Mouse (Mus musculus) midbrain, embryonic 11.5 days (tissue): ENCODE measurements at regions not wholly inside any gene's neighbourhood (a gene's known extent, or its start where the extent isn't known, plus 50 kb on each side); places are given as distances from the start of the nearest gene placed in this dataset.

ENCODE experiments used
- ATAC-seq: fragments of 200-750 bp; cut with Nextera tagmentation; 2 replicates; pipeline ENCODE4 v1.8.0; 2017; ENCODE audit warnings: moderate TSS enrichment, moderate library complexity; ENCODE audit not compliant: low FRiP score
- DNase-seq: peaks from one replicate; pipeline ENCODE4 v3.0.0; 2015; ENCODE audit warnings: low spot score; ENCODE audit errors: missing footprints
- H3K27ac ChIP-seq: fragments of 300-500 bp; sonication (generic); 2 replicates; pipeline ENCODE4 v1.5.1; 2014; ENCODE audit warnings: low read depth, low read length
- H3K27me3 ChIP-seq: fragments of 300-500 bp; sonication (generic); 2 replicates; pipeline ENCODE4 v1.6.1; 2014; ENCODE audit warnings: mild to moderate bottlenecking, low read length, moderate library complexity, mixed read lengths; ENCODE audit not compliant: control insufficient read depth, insufficient read depth
- H3K36me3 ChIP-seq: fragments of 300-500 bp; sonication (generic); 2 replicates; pipeline ENCODE4 v1.6.1; 2014; ENCODE audit warnings: mild to moderate bottlenecking, low read length, moderate library complexity, mixed read lengths; ENCODE audit not compliant: control insufficient read depth, insufficient read depth
- H3K4me1 ChIP-seq: fragments of 300-500 bp; sonication (generic); 2 replicates; pipeline ENCODE4 v1.6.1; 2014; ENCODE audit warnings: low read length; ENCODE audit not compliant: control insufficient read depth, insufficient read depth
- H3K4me2 ChIP-seq: fragments of 300-500 bp; sonication (generic); 2 replicates; pipeline ENCODE4 v1.6.1; 2014; ENCODE audit warnings: mild to moderate bottlenecking, moderate library complexity
- H3K4me3 ChIP-seq: fragments of 300-500 bp; sonication (generic); 2 replicates; pipeline ENCODE4 v1.5.1; 2014; ENCODE audit warnings: low read depth, low read length
- H3K9ac ChIP-seq: fragments of 300-500 bp; sonication (generic); 2 replicates; pipeline ENCODE4 v1.6.1; 2014; ENCODE audit warnings: low read length
- H3K9me3 ChIP-seq: fragments of 300-500 bp; sonication (generic); 2 replicates; pipeline ENCODE4 v1.6.1; 2016; ENCODE audit warnings: low read length; ENCODE audit not compliant: control insufficient read depth
- WGBS: fragments of 180-500 bp; shearing (Covaris S2); extraction: QIAGEN DNeasy Blood & Tissue Kit; methylation state at CpG from one replicate; pipeline ENCODE4 v1.1.7; 2014; 5-methylcytosine and 5-hydroxymethylcytosine counted together

GRCm38 (mm10) chr4:135027136-135027535 is 93.3 kb upstream of the Runx3 start:
- no peak for ATAC-seq
- WGBS: 56% methylated on average over 8 of the region's 8 CpGs

GRCm38 (mm10) chr4:135029723-135030122 is 90.7 kb upstream of the Runx3 start:
- H3K36me3 ChIP-seq: no peaks in the 10 kb centered on the region
- no peak overlapping the region for H3K9ac ChIP-seq
- no peak for ATAC-seq
- no peaks in the 10 kb centered on the region for H3K9me3 ChIP-seq
- H3K4me2 ChIP-seq: no peak overlapping the region
- H3K27ac ChIP-seq: no peak overlapping the region
- whole genome bisulfite sequencing: 96% methylated on average over 2 of the region's 2 CpGs
- no peak for DNase-seq
- H3K4me3 ChIP-seq: no peak overlapping the region
- no peaks in the 10 kb centered on the region for H3K4me1 ChIP-seq
- peaks cover 2% of the 10 kb centered on the region; the same call in 1 of the 2 replicates for H3K27me3 ChIP-seq

More at GRCm38 (mm10) chr4:135027136-135027535, 93.3 kb upstream of the Runx3 start:
- DNase-seq: no peak
- Histone ChIP-seq H3K4me2 (no peak overlapping the region), H3K36me3 (no peaks in the 10 kb centered on the region), H3K9ac (no peak overlapping the region), H3K4me3 (no peak overlapping the region), H3K4me1 (no peaks in the 10 kb centered on the region), H3K9me3 (no peaks in the 10 kb centered on the region; the same call in 1 of the 2 replicates), H3K27ac (no peak overlapping the region), H3K27me3 (peaks cover 2% of the 10 kb centered on the region; the same call in 1 of the 2 replicates)

GRCm38 (mm10) chr4:135032461-135032860 is 88.0 kb upstream of the Runx3 start:
- H3K4me1 ChIP-seq: no peaks in the 10 kb centered on the region
- H3K9me3 ChIP-seq: no peaks in the 10 kb centered on the region
- peaks cover 2% of the 10 kb centered on the region; the same call in 1 of the 2 replicates for H3K27me3 ChIP-seq
- no peaks in the 10 kb centered on the region for H3K36me3 ChIP-seq
- H3K9ac ChIP-seq: no peak overlapping the region
- ATAC-seq (no peak), DNase-seq (no peak)
- H3K4me2 ChIP-seq: no peak overlapping the region
- WGBS: 25% methylated on average over 9 of the region's 9 CpGs
- no peak overlapping the region for H3K27ac ChIP-seq
- no peak overlapping the region for H3K4me3 ChIP-seq

GRCm38 (mm10) chr4:135033302-135033701 is 87.2 kb upstream of the Runx3 start:
- WGBS: 81% methylated on average over 8 of the region's 8 CpGs
- Histone ChIP-seq H3K4me2 (no peak overlapping the region), H3K9ac (no peak overlapping the region), H3K36me3 (no peaks in the 10 kb centered on the region), H3K4me3 (no peak overlapping the region), H3K27ac (no peak overlapping the region), H3K27me3 (peaks cover 2% of the 10 kb centered on the region; the same call in 1 of the 2 replicates), H3K9me3 (no peaks in the 10 kb centered on the region), H3K4me1 (no peaks in the 10 kb centered on the region)
- ATAC-seq (no peak), DNase-seq (no peak)

- no peaks in the 10 kb centered on the region for H3K4me1 ChIP-seq
- no peak overlapping the region for H3K9ac ChIP-seq
- no peaks in the 10 kb centered on the region for H3K36me3 ChIP-seq
- 31% methylated on average over 7 of the region's 7 CpGs for WGBS
- H3K4me3 ChIP-seq: no peak overlapping the region
- peaks cover 2% of the 10 kb centered on the region; the same call in 1 of the 2 replicates for H3K27me3 ChIP-seq
- no peak overlapping the region for H3K4me2 ChIP-seq
- no peaks in the 10 kb centered on the region for H3K9me3 ChIP-seq
- DNase-seq (peak; percentile 92), ATAC-seq (no peak)
- H3K27ac ChIP-seq: no peak overlapping the region
Observed at GRCm38 (mm10) chr4:135034406-135034805, 86.0 kb upstream of the Runx3 start.

- ATAC-seq (no peak), DNase-seq (no peak)
- Histone ChIP-seq H3K27me3 (no peaks in the 10 kb centered on the region), H3K4me1 (no peaks in the 10 kb centered on the region), H3K27ac (no peak overlapping the region), H3K9ac (no peak overlapping the region), H3K9me3 (no peaks in the 10 kb centered on the region), H3K36me3 (no peaks in the 10 kb centered on the region), H3K4me2 (no peak overlapping the region), H3K4me3 (no peak overlapping the region)
- WGBS: 91% methylated on average over 3 of the region's 3 CpGs
Observed at GRCm38 (mm10) chr4:135036764-135037163, 83.7 kb upstream of the Runx3 start.

GRCm38 (mm10) chr4:135039234-135039633 is 81.2 kb upstream of the Runx3 start:
- H3K9ac ChIP-seq: no peak overlapping the region

GRCm38 (mm10) chr4:135041921-135042320 is 78.5 kb upstream of the Runx3 start:
- Histone ChIP-seq H3K27me3 (no peaks in the 10 kb centered on the region), H3K9me3 (no peaks in the 10 kb centered on the region), H3K36me3 (no peaks in the 10 kb centered on the region), H3K27ac (no peak overlapping the region), H3K4me1 (no peaks in the 10 kb centered on the region), H3K4me3 (no peak overlapping the region), H3K9ac (no peak overlapping the region), H3K4me2 (no peak overlapping the region)
- DNase-seq (no peak), ATAC-seq (no peak)
- WGBS: 50% methylated on average over 8 of the region's 8 CpGs

More at GRCm38 (mm10) chr4:135039234-135039633, 81.2 kb upstream of the Runx3 start:
- Histone ChIP-seq H3K36me3 (no peaks in the 10 kb centered on the region), H3K4me2 (no peak overlapping the region), H3K27me3 (no peaks in the 10 kb centered on the region), H3K27ac (no peak overlapping the region), H3K4me3 (no peak overlapping the region), H3K4me1 (no peaks in the 10 kb centered on the region), H3K9me3 (no peaks in the 10 kb centered on the region)
- WGBS: 90% methylated on average over 2 of the region's 2 CpGs
- DNase-seq: no peak
- no peak for ATAC-seq

- H3K4me2 ChIP-seq: no peak overlapping the region
- no peaks in the 10 kb centered on the region for H3K27me3 ChIP-seq
- no peaks in the 10 kb centered on the region for H3K4me1 ChIP-seq
- no peak overlapping the region for H3K27ac ChIP-seq
- ATAC-seq: no peak
- 93% methylated on average over 1 of the region's 1 CpGs for WGBS
- no peak overlapping the region for H3K9ac ChIP-seq
- no peak overlapping the region for H3K4me3 ChIP-seq
- H3K9me3 ChIP-seq: no peaks in the 10 kb centered on the region
- H3K36me3 ChIP-seq: no peaks in the 10 kb centered on the region
- no peak for DNase-seq
Observed at GRCm38 (mm10) chr4:135042501-135042900, 78.0 kb upstream of the Runx3 start.
